Mouse (Mus musculus) kidney, embryonic 14.5 days (tissue): ENCODE data around the gene Sag. TPM values are rescaled to one million over a fixed set of nuclear protein-coding genes. Genes with fewer than 3 reads are reported as not detected.

Experiments
- ATAC-seq: fragments of 200-750 bp; cut with Nextera tagmentation; 2 replicates; pipeline ENCODE4 v1.8.0; 2017; ENCODE audit warnings: moderate number of reproducible peaks, mild to moderate bottlenecking, moderate TSS enrichment, moderate library complexity; ENCODE audit not compliant: low FRiP score, low TSS enrichment
- H3K27ac ChIP-seq: fragments of 300-500 bp; sonication (generic); 2 replicates; pipeline ENCODE4 v1.5.1; 2014; ENCODE audit warnings: low read depth, mild to moderate bottlenecking, low read length, moderate library complexity, mixed read lengths
- H3K27me3 ChIP-seq: fragments of 300-500 bp; sonication (generic); 2 replicates; pipeline ENCODE4 v1.6.1; 2014; ENCODE audit warnings: mild to moderate bottlenecking, low read length; ENCODE audit not compliant: control insufficient read depth, insufficient read depth
- H3K36me3 ChIP-seq: fragments of 300-500 bp; sonication (generic); 2 replicates; pipeline ENCODE4 v1.6.1; 2014; ENCODE audit warnings: low read length, mixed read lengths; ENCODE audit not compliant: control insufficient read depth, insufficient read depth
- H3K4me1 ChIP-seq: fragments of 300-500 bp; sonication (generic); 2 replicates; pipeline ENCODE4 v1.6.1; 2014; ENCODE audit warnings: low read length, mixed read lengths; ENCODE audit not compliant: control insufficient read depth, insufficient read depth
- H3K4me2 ChIP-seq: fragments of 300-500 bp; sonication (generic); replicated peaks from 2 replicates; pipeline ENCODE4 v1.6.1; 2014; ENCODE audit warnings: low read depth, mild to moderate bottlenecking, low read length
- H3K4me3 ChIP-seq: fragments of 300-500 bp; sonication (generic); 2 replicates; pipeline ENCODE4 v1.5.1; 2014; ENCODE audit warnings: mild to moderate bottlenecking, low read length
- H3K9ac ChIP-seq: fragments of 300-500 bp; sonication (generic); 2 replicates; pipeline ENCODE4 v1.6.1; 2014; ENCODE audit warnings: low read depth, mild to moderate bottlenecking, low read length, moderate library complexity
- H3K9me3 ChIP-seq: fragments of 300-500 bp; sonication (generic); 2 replicates; pipeline ENCODE4 v1.6.1; 2016; ENCODE audit warnings: low read length; ENCODE audit not compliant: control insufficient read depth
- WGBS: fragments of 180-500 bp; shearing (Covaris S2); extraction: QIAGEN DNeasy Blood & Tissue Kit; methylation state at CpG from one replicate; pipeline ENCODE4 v1.1.7; 2014; 5-methylcytosine and 5-hydroxymethylcytosine counted together
- polyA plus RNA-seq: library from polyadenylated mRNA; unstranded; fragments of >200 nt; fragmentation: Nextera tagmentation; extraction: Ambion mirVana; gene quantifications from 2 replicates; pipeline ENCODE4 v1.2.1, GENCODE M21; 2014

Sag gene
- polyA plus RNA-seq, 1 experiment from 2014 or later, result 3.7 TPM

GRCm38 (mm10) chr1:87873081-87873480, 69.6 kb downstream of the Sag start:
- H3K27me3 ChIP-seq, result no peaks in the 10 kb centered on the region
- no peaks in the 10 kb centered on the region for H3K9me3 ChIP-seq
- no peak overlapping the region for H3K4me3 ChIP-seq
- H3K4me2 ChIP-seq, result no peak overlapping the region
- H3K9ac ChIP-seq, result no peak overlapping the region
- no peak overlapping the region for H3K27ac ChIP-seq
- H3K36me3 ChIP-seq, result no peaks in the 10 kb centered on the region
- no peak for ATAC-seq
- H3K4me1 ChIP-seq, result peaks cover 7% of the 10 kb centered on the region; the same call in 1 of the 2 replicates

GRCm38 (mm10) chr1:87876065-87876464, 72.6 kb downstream of the Sag start:
- 97% methylated on average over 1 of the region's 1 CpGs for WGBS
- Histone ChIP-seq H3K27ac (no peak overlapping the region), H3K36me3 (no peaks in the 10 kb centered on the region; the same call in 1 of the 2 replicates), H3K4me2 (no peak overlapping the region), H3K27me3 (no peaks in the 10 kb centered on the region), H3K4me1 (peaks cover 20% of the 10 kb centered on the region), H3K4me3 (no peak overlapping the region), H3K9ac (no peak overlapping the region), H3K9me3 (no peaks in the 10 kb centered on the region)
- no peak for ATAC-seq

- peaks cover 5% of the 10 kb centered on the region; the same call in 1 of the 2 replicates for H3K36me3 ChIP-seq
- ATAC-seq, result no peak
- H3K9ac ChIP-seq, result no peak overlapping the region
- H3K9me3 ChIP-seq, result no peaks in the 10 kb centered on the region
- H3K4me2 ChIP-seq, result no peak overlapping the region
- H3K4me3 ChIP-seq, result no peak overlapping the region
- 75% methylated on average over 9 of the region's 9 CpGs for WGBS
- H3K4me1 ChIP-seq, result peaks cover 17% of the 10 kb centered on the region
- no peaks in the 10 kb centered on the region for H3K27me3 ChIP-seq
- no peak overlapping the region; the same call in 1 of the 2 replicates for H3K27ac ChIP-seq
These were observed 74.2 kb downstream of the Sag start for GRCm38 (mm10) chr1:87877552-87878283.

- Histone ChIP-seq H3K27ac (no peak overlapping the region), H3K27me3 (no peaks in the 10 kb centered on the region), H3K36me3 (peaks cover 16% of the 10 kb centered on the region; the same call in 1 of the 2 replicates), H3K4me2 (no peak overlapping the region), H3K9me3 (no peaks in the 10 kb centered on the region), H3K4me3 (no peak overlapping the region), H3K9ac (no peak overlapping the region), H3K4me1 (peaks cover 17% of the 10 kb centered on the region)
- 84% methylated on average over 3 of the region's 3 CpGs for WGBS
- no peak for ATAC-seq
These were observed 75.6 kb downstream of the Sag start for GRCm38 (mm10) chr1:87879034-87879433.

GRCm38 (mm10) chr1:87879494-87880325, 76.2 kb downstream of the Sag start:
- Histone ChIP-seq H3K9ac (no peak overlapping the region), H3K27me3 (no peaks in the 10 kb centered on the region), H3K4me2 (no peak overlapping the region), H3K4me1 (peaks cover 17% of the 10 kb centered on the region), H3K9me3 (no peaks in the 10 kb centered on the region), H3K36me3 (peaks cover 20% of the 10 kb centered on the region; the same call in 1 of the 2 replicates), H3K4me3 (no peak overlapping the region), H3K27ac (peak overlapping the region; percentile 64)
- WGBS, result 42% methylated on average over 3 of the region's 3 CpGs
- peak; percentile 87 for ATAC-seq

- Histone ChIP-seq H3K4me3 (no peak overlapping the region), H3K9me3 (no peaks in the 10 kb centered on the region), H3K4me1 (peaks cover 17% of the 10 kb centered on the region), H3K36me3 (peaks cover 20% of the 10 kb centered on the region; the same call in 1 of the 2 replicates), H3K9ac (no peak overlapping the region), H3K27ac (peak overlapping the region; percentile 64), H3K4me2 (no peak overlapping the region), H3K27me3 (no peaks in the 10 kb centered on the region)
- no peak for ATAC-seq
- 88% methylated on average over 6 of the region's 6 CpGs for WGBS
These were observed 76.8 kb downstream of the Sag start for GRCm38 (mm10) chr1:87880326-87880627.

- ATAC-seq, result no peak
- Histone ChIP-seq H3K4me2 (no peak overlapping the region), H3K27me3 (no peaks in the 10 kb centered on the region), H3K4me3 (no peak overlapping the region), H3K27ac (peak overlapping the region; percentile 26; the same call in 1 of the 2 replicates), H3K9ac (no peak overlapping the region), H3K4me1 (peaks cover 17% of the 10 kb centered on the region), H3K9me3 (no peaks in the 10 kb centered on the region), H3K36me3 (peaks cover 20% of the 10 kb centered on the region; the same call in 1 of the 2 replicates)
- 42% methylated on average over 2 of the region's 2 CpGs for WGBS
These were observed 77.4 kb downstream of the Sag start for GRCm38 (mm10) chr1:87880856-87881255.

GRCm38 (mm10) chr1:87881726-87882125, 78.2 kb downstream of the Sag start:
- 87% methylated on average over 4 of the region's 4 CpGs for WGBS
- no peaks in the 10 kb centered on the region for H3K9me3 ChIP-seq
- H3K4me3 ChIP-seq, result no peak overlapping the region
- ATAC-seq, result no peak
- H3K27ac ChIP-seq, result no peak overlapping the region
- peaks cover 20% of the 10 kb centered on the region; the same call in 1 of the 2 replicates for H3K36me3 ChIP-seq
- H3K9ac ChIP-seq, result no peak overlapping the region
- peaks cover 17% of the 10 kb centered on the region for H3K4me1 ChIP-seq
- no peaks in the 10 kb centered on the region for H3K27me3 ChIP-seq
- no peak overlapping the region for H3K4me2 ChIP-seq

- no peak overlapping the region for H3K4me2 ChIP-seq
- H3K9me3 ChIP-seq, result no peaks in the 10 kb centered on the region
- no peak overlapping the region for H3K27ac ChIP-seq
- peaks cover 20% of the 10 kb centered on the region; the same call in 1 of the 2 replicates for H3K36me3 ChIP-seq
- no peak for ATAC-seq
- H3K4me1 ChIP-seq, result peaks cover 15% of the 10 kb centered on the region
- no peaks in the 10 kb centered on the region for H3K27me3 ChIP-seq
- H3K4me3 ChIP-seq, result no peak overlapping the region
- H3K9ac ChIP-seq, result no peak overlapping the region
These were observed 79.1 kb downstream of the Sag start for GRCm38 (mm10) chr1:87882554-87882953.
